Mouse (Mus musculus) spleen, adult 18-20 months (tissue): ENCODE data around the gene Fgfr4.
A peak's percentile ranks its signal among the peaks of the same experiment; 100 is the strongest.

ENCODE experiments used
- DNase-seq, 2 experiments: peaks; one replicate each; pipeline ENCODE4 v3.0.0; 2022; ENCODE audit warnings: mixed read lengths in 2 of 2

Fgfr4 gene

DNA sequence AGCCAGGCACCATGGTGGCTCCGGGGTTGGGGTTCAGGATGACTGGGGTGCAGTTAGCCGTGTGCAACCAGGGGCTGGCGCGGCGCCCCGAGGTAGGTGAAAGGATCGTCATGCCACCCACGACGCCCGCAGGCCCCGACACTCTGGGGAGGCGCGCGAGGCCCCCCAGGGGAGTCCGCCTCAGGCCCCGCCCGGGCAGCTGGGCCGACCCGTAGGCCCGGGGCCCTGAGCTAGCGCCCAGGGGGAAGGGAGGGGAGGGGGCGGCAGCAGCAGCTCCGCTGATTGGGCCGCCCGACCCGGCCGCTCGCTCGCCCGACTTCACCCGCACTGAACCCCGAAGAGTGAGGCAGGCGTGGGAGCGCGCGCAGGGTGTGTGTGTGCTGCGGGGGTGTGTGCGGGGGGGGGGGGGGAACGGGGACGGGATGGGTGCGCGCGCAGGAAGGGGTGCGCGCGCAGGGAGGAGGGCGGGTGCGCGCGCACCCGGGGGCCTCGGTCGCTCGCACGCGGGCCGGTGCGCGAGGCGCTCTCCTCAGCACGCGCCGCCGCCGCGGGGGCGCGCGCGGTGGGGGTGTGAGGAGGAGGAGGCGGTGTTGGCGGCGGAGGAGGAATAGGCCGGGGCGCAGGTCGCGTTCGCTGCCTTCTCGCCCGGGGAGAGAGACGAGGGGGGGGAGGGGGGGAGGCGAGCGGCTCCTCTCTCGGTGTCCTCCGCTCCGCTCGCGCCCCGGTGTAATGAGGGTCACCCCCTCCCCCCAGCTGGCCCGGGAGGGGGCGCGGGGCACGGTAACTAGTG is 59.0 kb downstream of the Fgfr4 start:
- peak; percentile 84 to 85 for DNase-seq

GRCm38 (mm10) chr13:55212011-55212360 is 59.5 kb downstream of the Fgfr4 start:
- DNase-seq: peak in 1 of 2 experiments; percentile 55

GRCm38 (mm10) chr13:55212361-55213137 is 60.1 kb downstream of the Fgfr4 start:
- peak; percentile 61 to 73 for DNase-seq

- DNase-seq: no peak
These were observed 60.8 kb downstream of the Fgfr4 start for GRCm38 (mm10) chr13:55213138-55213806.
